Mouse (Mus musculus) forebrain, postnatal 0 days (tissue): ENCODE measurements at regions not wholly inside any gene's neighbourhood (a gene's known extent, or its start where the extent isn't known, plus 50 kb on each side); places are given as distances from the start of the nearest gene placed in this dataset.

Experiments
- ATAC-seq: fragments of 200-750 bp; cut with Nextera tagmentation; 2 replicates; pipeline ENCODE4 v1.8.0; 2017; ENCODE audit warnings: mild to moderate bottlenecking, moderate library complexity
- DNase-seq: peaks from one replicate; pipeline ENCODE4 v3.0.0-alpha.2; 2015
- H3K27ac ChIP-seq: fragments of 300-500 bp; sonication (generic); 2 replicates; pipeline ENCODE4 v1.5.1; 2014; ENCODE audit warnings: low read depth, mild to moderate bottlenecking, antibody characterized with exemption, low read length, moderate library complexity, mixed read lengths
- H3K27me3 ChIP-seq: fragments of 300-500 bp; sonication (generic); 2 replicates; pipeline ENCODE4 v1.6.1; 2014; ENCODE audit warnings: mild to moderate bottlenecking, low read length, mixed read lengths; ENCODE audit not compliant: insufficient read depth
- H3K36me3 ChIP-seq: fragments of 300-500 bp; sonication (generic); 2 replicates; pipeline ENCODE4 v1.6.1; 2014; ENCODE audit warnings: mild to moderate bottlenecking, moderate library complexity; ENCODE audit not compliant: insufficient read depth
- H3K4me1 ChIP-seq: fragments of 300-500 bp; sonication (generic); 2 replicates; pipeline ENCODE4 v1.6.1; 2014; ENCODE audit warnings: antibody characterized with exemption; ENCODE audit not compliant: insufficient read depth
- H3K4me2 ChIP-seq: fragments of 300-500 bp; sonication (generic); 2 replicates; pipeline ENCODE4 v1.6.1; 2014; ENCODE audit warnings: low read depth, mild to moderate bottlenecking, moderate library complexity
- H3K4me3 ChIP-seq: fragments of 300-500 bp; sonication (generic); 2 replicates; pipeline ENCODE4 v1.5.1; 2014; ENCODE audit warnings: low read depth, low read length, mixed read lengths
- H3K9ac ChIP-seq: fragments of 300-500 bp; sonication (generic); 2 replicates; pipeline ENCODE4 v1.6.1; 2014; ENCODE audit warnings: mild to moderate bottlenecking
- H3K9me3 ChIP-seq: fragments of 300-500 bp; sonication (generic); 2 replicates; pipeline ENCODE4 v1.6.1; 2016; ENCODE audit warnings: low read length
- CTCF ChIP-seq: sonication (generic); IDR thresholded peaks from 2 replicates; pipeline ENCODE4 v1.5.1; 2016; ENCODE audit warnings: antibody characterized with exemption, control low read depth, low read depth
- WGBS: fragments of 180-500 bp; shearing (Covaris S2); extraction: QIAGEN DNeasy Blood & Tissue Kit; methylation state at CpG from one replicate; pipeline ENCODE4 v1.1.7; 2014; 5-methylcytosine and 5-hydroxymethylcytosine counted together

- TF ChIP-seq CTCF: no peak
- H3K9ac ChIP-seq: no peak overlapping the region
- H3K36me3 ChIP-seq: no peaks in the 10 kb centered on the region
- no peaks in the 10 kb centered on the region for H3K27me3 ChIP-seq
- ATAC-seq (peak; percentile 50; the same call in 1 of the 2 replicates), DNase-seq (no peak)
- no peak overlapping the region for H3K27ac ChIP-seq
- H3K4me3 ChIP-seq: no peak overlapping the region
- H3K4me2 ChIP-seq: no peak overlapping the region; the same call in 1 of the 2 replicates
- no peaks in the 10 kb centered on the region for H3K9me3 ChIP-seq
- WGBS: 17% methylated on average over 7 of the region's 7 CpGs
- no peaks in the 10 kb centered on the region for H3K4me1 ChIP-seq
Measured at GRCm38 (mm10) chr14:97395750-97396377, 773.7 kb downstream of the Dach1 start.

GRCm38 (mm10) chr14:97389005-97389404 lies 780.6 kb downstream of the Dach1 start:
- H3K27ac ChIP-seq: no peak overlapping the region
- 52% methylated on average over 2 of the region's 2 CpGs for WGBS
- no peak overlapping the region for H3K4me3 ChIP-seq
- TF ChIP-seq CTCF: no peak
- no peak for DNase-seq
- no peaks in the 10 kb centered on the region for H3K4me1 ChIP-seq
- ATAC-seq: no peak
- no peaks in the 10 kb centered on the region for H3K27me3 ChIP-seq
- no peaks in the 10 kb centered on the region for H3K9me3 ChIP-seq
- H3K36me3 ChIP-seq: no peaks in the 10 kb centered on the region
- no peak overlapping the region for H3K9ac ChIP-seq
- no peak overlapping the region for H3K4me2 ChIP-seq

GRCm38 (mm10) chr14:97380131-97380530 lies 789.4 kb downstream of the Dach1 start:
- H3K27ac ChIP-seq: no peak overlapping the region
- H3K4me2 ChIP-seq: no peak overlapping the region
- no peak for DNase-seq
- no peak overlapping the region for H3K4me3 ChIP-seq
- no peak for ATAC-seq
- no peaks in the 10 kb centered on the region for H3K36me3 ChIP-seq
- H3K27me3 ChIP-seq: no peaks in the 10 kb centered on the region
- no peak overlapping the region for H3K9ac ChIP-seq
- no peaks in the 10 kb centered on the region for H3K9me3 ChIP-seq
- 80% methylated on average over 3 of the region's 3 CpGs for WGBS
- TF ChIP-seq CTCF: no peak
- no peaks in the 10 kb centered on the region for H3K4me1 ChIP-seq

- ATAC-seq (no peak), DNase-seq (no peak)
- no peak for TF ChIP-seq CTCF
- 83% methylated on average over 7 of the region's 7 CpGs for WGBS
- Histone ChIP-seq H3K9me3 (no peaks in the 10 kb centered on the region), H3K36me3 (no peaks in the 10 kb centered on the region), H3K27ac (no peak overlapping the region), H3K27me3 (no peaks in the 10 kb centered on the region), H3K4me1 (no peaks in the 10 kb centered on the region), H3K9ac (no peak overlapping the region), H3K4me3 (no peak overlapping the region), H3K4me2 (no peak overlapping the region)
Measured at GRCm38 (mm10) chr14:97356915-97357314, 812.6 kb downstream of the Dach1 start.

GRCm38 (mm10) chr14:97347970-97348369 lies 821.6 kb downstream of the Dach1 start:
- no peak overlapping the region for H3K4me3 ChIP-seq
- H3K4me2 ChIP-seq: no peak overlapping the region
- DNase-seq (peak; percentile 20), ATAC-seq (no peak)
- no peaks in the 10 kb centered on the region for H3K27me3 ChIP-seq
- H3K36me3 ChIP-seq: no peaks in the 10 kb centered on the region
- no peak for TF ChIP-seq CTCF
- WGBS: 57% methylated on average over 2 of the region's 2 CpGs
- no peaks in the 10 kb centered on the region for H3K4me1 ChIP-seq
- H3K9ac ChIP-seq: no peak overlapping the region
- H3K27ac ChIP-seq: no peak overlapping the region
- H3K9me3 ChIP-seq: no peaks in the 10 kb centered on the region

GRCm38 (mm10) chr14:97331388-97331787 lies 812.5 kb upstream of the Klhl1 start:
- WGBS: 5% methylated on average over 2 of the region's 2 CpGs
- H3K4me3 ChIP-seq: no peak overlapping the region
- H3K27me3 ChIP-seq: no peaks in the 10 kb centered on the region; the same call in 1 of the 2 replicates
- no peak overlapping the region for H3K4me2 ChIP-seq
- H3K27ac ChIP-seq: no peak overlapping the region
- H3K36me3 ChIP-seq: no peaks in the 10 kb centered on the region
- ATAC-seq (peak; percentile 77; the same call in 1 of the 2 replicates), DNase-seq (peak; percentile 68)
- H3K9me3 ChIP-seq: no peaks in the 10 kb centered on the region
- no peak overlapping the region for H3K9ac ChIP-seq
- peak; percentile 71 for TF ChIP-seq CTCF
- no peaks in the 10 kb centered on the region for H3K4me1 ChIP-seq

GRCm38 (mm10) chr14:97329979-97330378 lies 811.1 kb upstream of the Klhl1 start:
- no peak for DNase-seq
- no peak for TF ChIP-seq CTCF
- Histone ChIP-seq H3K27ac (no peak overlapping the region), H3K27me3 (no peaks in the 10 kb centered on the region; the same call in 1 of the 2 replicates), H3K4me3 (no peak overlapping the region), H3K9ac (no peak overlapping the region), H3K9me3 (0 out of 2 replicates have a peak, but pooled peaks cover 2% of the 10 kb centered on the region), H3K4me2 (no peak overlapping the region), H3K36me3 (no peaks in the 10 kb centered on the region), H3K4me1 (no peaks in the 10 kb centered on the region)
- WGBS: 74% methylated on average over 3 of the region's 3 CpGs
- ATAC-seq: no peak
